Mouse (Mus musculus): ENCODE measurements around the gene Spag16. TPM values are rescaled to one million over a fixed set of nuclear protein-coding genes. Genes with fewer than 3 reads are reported as not detected.

Spag16 gene
- total and polyA plus RNA-seq, 3 experiments: not detected

GRCm38 (mm10) chr1:70067404-70067803 lies 240.6 kb downstream of the Spag16 start:
- TF ChIP-seq POLR2AphosphoS5 (IDR thresholded peaks at IDR 0.05; ENCODE audit: insufficient replicate concordance, low read depth, low read length) (no peak), GATA2 (IDR thresholded peaks at IDR 0.05; ENCODE audit: borderline replicate concordance, low read depth, low read length) (no peak), CTCF (IDR thresholded peaks at IDR 0.05; ENCODE audit: low read depth, low read length) (no peak), GATA1 (IDR thresholded peaks at IDR 0.05; ENCODE audit: borderline replicate concordance, low read length) (no peak), TAL1 (conservative IDR thresholded peaks at IDR 0.05; ENCODE audit: low read depth, low read length) (no peak)
- Histone ChIP-seq H3K36me3 (replicated peaks) (no peaks in the 10 kb centered on the region), H3K4me1 (ENCODE audit: insufficient read depth, low read depth, low read length) (no peaks in the 10 kb centered on the region), H3K27me3 (ENCODE audit: insufficient read depth, low read length) (no peaks in the 10 kb centered on the region; the same call in 1 of the 2 replicates), H3K4me3 (ENCODE audit: low read depth, low read length) (no peak overlapping the region), H3K9me3 (replicated peaks) (no peaks in the 10 kb centered on the region)
- ATAC-seq (ENCODE audit: extremely low read depth, insufficient number of reproducible peaks, low FRiP score, poor library complexity, severe bottlenecking) (no peak), DNase-seq (ENCODE audit: low spot score) (no peak)

- no peak for ATAC-seq (ENCODE audit: extremely low read depth, insufficient number of reproducible peaks, low FRiP score, poor library complexity, severe bottlenecking)
- H3K4me1 ChIP-seq (ENCODE audit: insufficient read depth, low read depth, low read length): no peaks in the 10 kb centered on the region
Measured at GRCm38 (mm10) chr1:70073440-70073839, 246.7 kb downstream of the Spag16 start.

GRCm38 (mm10) chr1:70078806-70079205 lies 252.0 kb downstream of the Spag16 start:
- TF ChIP-seq GATA1 (IDR thresholded peaks at IDR 0.05; ENCODE audit: borderline replicate concordance, low read length) (no peak), POLR2AphosphoS5 (IDR thresholded peaks at IDR 0.05; ENCODE audit: insufficient replicate concordance, low read depth, low read length) (no peak), TAL1 (conservative IDR thresholded peaks at IDR 0.05; ENCODE audit: low read depth, low read length) (no peak), CTCF (IDR thresholded peaks at IDR 0.05; ENCODE audit: low read depth, low read length) (no peak), GATA2 (IDR thresholded peaks at IDR 0.05; ENCODE audit: borderline replicate concordance, low read depth, low read length) (no peak)
- no peak for DNase-seq (ENCODE audit: low spot score)
- no peaks in the 10 kb centered on the region for H3K4me1 ChIP-seq (ENCODE audit: insufficient read depth, low read depth, low read length)
- no peak for ATAC-seq (ENCODE audit: extremely low read depth, insufficient number of reproducible peaks, low FRiP score, poor library complexity, severe bottlenecking)
- no peaks in the 10 kb centered on the region for H3K36me3 ChIP-seq (replicated peaks)
- no peak overlapping the region for H3K4me3 ChIP-seq (ENCODE audit: low read depth, low read length)
- no peaks in the 10 kb centered on the region for H3K9me3 ChIP-seq (replicated peaks)
- H3K27me3 ChIP-seq (ENCODE audit: insufficient read depth, low read length): no peaks in the 10 kb centered on the region

More at GRCm38 (mm10) chr1:70073440-70073839, 246.7 kb downstream of the Spag16 start:
- H3K4me3 ChIP-seq (ENCODE audit: low read depth, low read length): no peak overlapping the region
- no peaks in the 10 kb centered on the region; the same call in 1 of the 2 replicates for H3K27me3 ChIP-seq (ENCODE audit: insufficient read depth, low read length)
- no peaks in the 10 kb centered on the region for H3K36me3 ChIP-seq (replicated peaks)
- TF ChIP-seq TAL1 (conservative IDR thresholded peaks at IDR 0.05; ENCODE audit: low read depth, low read length) (no peak), POLR2AphosphoS5 (IDR thresholded peaks at IDR 0.05; ENCODE audit: insufficient replicate concordance, low read depth, low read length) (no peak), CTCF (IDR thresholded peaks at IDR 0.05; ENCODE audit: low read depth, low read length) (no peak), GATA2 (IDR thresholded peaks at IDR 0.05; ENCODE audit: borderline replicate concordance, low read depth, low read length) (no peak), GATA1 (IDR thresholded peaks at IDR 0.05; ENCODE audit: borderline replicate concordance, low read length) (no peak)
- H3K9me3 ChIP-seq (replicated peaks): no peaks in the 10 kb centered on the region
- no peak for DNase-seq (ENCODE audit: low spot score)

- TF ChIP-seq TAL1 (conservative IDR thresholded peaks at IDR 0.05; ENCODE audit: low read depth, low read length) (no peak), GATA1 (IDR thresholded peaks at IDR 0.05; ENCODE audit: borderline replicate concordance, low read length) (no peak), POLR2AphosphoS5 (IDR thresholded peaks at IDR 0.05; ENCODE audit: insufficient replicate concordance, low read depth, low read length) (no peak), CTCF (IDR thresholded peaks at IDR 0.05; ENCODE audit: low read depth, low read length) (no peak), GATA2 (IDR thresholded peaks at IDR 0.05; ENCODE audit: borderline replicate concordance, low read depth, low read length) (no peak)
- Histone ChIP-seq H3K9me3 (replicated peaks) (no peaks in the 10 kb centered on the region), H3K27me3 (ENCODE audit: insufficient read depth, low read length) (no peaks in the 10 kb centered on the region), H3K4me1 (ENCODE audit: insufficient read depth, low read depth, low read length) (no peaks in the 10 kb centered on the region), H3K4me3 (ENCODE audit: low read depth, low read length) (no peak overlapping the region), H3K36me3 (replicated peaks) (no peaks in the 10 kb centered on the region)
- DNase-seq (ENCODE audit: low spot score) (no peak), ATAC-seq (ENCODE audit: extremely low read depth, insufficient number of reproducible peaks, low FRiP score, poor library complexity, severe bottlenecking) (no peak)
Measured at GRCm38 (mm10) chr1:70082208-70082878, 255.6 kb downstream of the Spag16 start.

- H3K4me1 ChIP-seq (ENCODE audit: insufficient read depth, low read depth, low read length): no peaks in the 10 kb centered on the region
- H3K4me3 ChIP-seq (ENCODE audit: low read depth, low read length): no peak overlapping the region
- H3K36me3 ChIP-seq (replicated peaks): no peaks in the 10 kb centered on the region
- DNase-seq (ENCODE audit: low spot score): no peak
- no peak for ATAC-seq (ENCODE audit: extremely low read depth, insufficient number of reproducible peaks, low FRiP score, poor library complexity, severe bottlenecking)
- no peaks in the 10 kb centered on the region for H3K9me3 ChIP-seq (replicated peaks)
- TF ChIP-seq CTCF (IDR thresholded peaks at IDR 0.05; ENCODE audit: low read depth, low read length): no peak
- no peak for TF ChIP-seq GATA2 (IDR thresholded peaks at IDR 0.05; ENCODE audit: borderline replicate concordance, low read depth, low read length)
- no peak for TF ChIP-seq TAL1 (conservative IDR thresholded peaks at IDR 0.05; ENCODE audit: low read depth, low read length)
- no peak for TF ChIP-seq GATA1 (IDR thresholded peaks at IDR 0.05; ENCODE audit: borderline replicate concordance, low read length)
- TF ChIP-seq POLR2AphosphoS5 (IDR thresholded peaks at IDR 0.05; ENCODE audit: insufficient replicate concordance, low read depth, low read length): no peak
- peaks cover 2% of the 10 kb centered on the region for H3K27me3 ChIP-seq (ENCODE audit: insufficient read depth, low read length)
Measured at GRCm38 (mm10) chr1:70104683-70105082, 277.9 kb downstream of the Spag16 start.

- Histone ChIP-seq H3K4me1 (ENCODE audit: insufficient read depth, low read depth, low read length) (no peaks in the 10 kb centered on the region), H3K27me3 (ENCODE audit: insufficient read depth, low read length) (peaks cover 3% of the 10 kb centered on the region; the same call in 1 of the 2 replicates), H3K4me3 (ENCODE audit: low read depth, low read length) (no peak overlapping the region), H3K36me3 (replicated peaks) (no peaks in the 10 kb centered on the region), H3K9me3 (replicated peaks) (no peaks in the 10 kb centered on the region)
- DNase-seq (ENCODE audit: low spot score) (no peak), ATAC-seq (ENCODE audit: extremely low read depth, insufficient number of reproducible peaks, low FRiP score, poor library complexity, severe bottlenecking) (no peak)
- TF ChIP-seq CTCF (IDR thresholded peaks at IDR 0.05; ENCODE audit: low read depth, low read length) (no peak), TAL1 (conservative IDR thresholded peaks at IDR 0.05; ENCODE audit: low read depth, low read length) (no peak), POLR2AphosphoS5 (IDR thresholded peaks at IDR 0.05; ENCODE audit: insufficient replicate concordance, low read depth, low read length) (no peak), GATA1 (IDR thresholded peaks at IDR 0.05; ENCODE audit: borderline replicate concordance, low read length) (no peak), GATA2 (IDR thresholded peaks at IDR 0.05; ENCODE audit: borderline replicate concordance, low read depth, low read length) (no peak)
Measured at GRCm38 (mm10) chr1:70116212-70116982, 289.6 kb downstream of the Spag16 start.

Measured in G1E (cell line).